Mouse (Mus musculus) retina, postnatal 1 day (tissue): ENCODE data around the gene Icmt.
A peak's percentile ranks its signal among the peaks of the same experiment; 100 is the strongest.

Experiments used
- DNase-seq: peaks from one replicate; pipeline ENCODE4 v3.0.0-alpha.2; 2012

Gene Icmt

GRCm38 (mm10) chr4:152303172-152303571 is 6.1 kb downstream of the Icmt start:
- DNase-seq: no peak

DNA sequence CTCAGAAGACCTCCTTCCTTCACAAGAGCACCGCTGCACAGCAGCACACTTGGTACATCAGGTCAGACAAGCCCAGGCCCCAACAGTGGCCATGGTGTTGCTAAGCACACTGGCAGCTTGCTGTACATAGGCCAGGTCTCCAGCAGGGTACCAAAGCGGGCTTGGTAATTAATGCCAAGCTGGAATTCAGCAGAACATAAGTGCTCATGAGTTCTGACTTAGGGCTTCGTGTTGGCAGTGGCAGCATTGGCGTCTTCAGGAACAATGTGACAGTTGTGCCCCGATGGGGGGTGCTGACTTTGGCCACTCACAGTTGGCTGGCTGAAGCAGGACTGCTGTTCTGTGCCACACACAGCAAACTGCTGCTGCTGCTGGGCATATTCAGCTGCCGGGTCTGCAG is 7.7 kb downstream of the Icmt start:
- no peak for DNase-seq

DNA sequence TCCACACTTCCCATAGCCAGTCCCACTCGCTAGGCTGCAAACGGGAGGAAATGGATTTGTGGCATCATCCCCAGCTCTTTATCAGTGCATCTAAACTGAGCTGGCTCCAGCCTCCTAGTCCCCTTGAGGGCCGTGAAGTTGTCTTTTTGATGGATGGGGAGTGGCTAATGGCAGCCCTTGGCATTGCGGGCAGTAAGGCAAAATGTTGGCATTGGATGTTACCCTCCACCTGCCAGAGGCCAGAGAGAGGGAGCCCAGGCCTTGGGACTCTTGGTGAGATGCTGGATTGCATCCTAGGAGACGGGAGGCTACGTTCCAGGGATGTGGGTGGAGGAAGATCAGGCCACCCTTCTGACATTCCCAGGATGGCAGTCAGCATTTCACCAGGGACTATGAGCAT is 9.0 kb downstream of the Icmt start:
- no peak for DNase-seq

DNA sequence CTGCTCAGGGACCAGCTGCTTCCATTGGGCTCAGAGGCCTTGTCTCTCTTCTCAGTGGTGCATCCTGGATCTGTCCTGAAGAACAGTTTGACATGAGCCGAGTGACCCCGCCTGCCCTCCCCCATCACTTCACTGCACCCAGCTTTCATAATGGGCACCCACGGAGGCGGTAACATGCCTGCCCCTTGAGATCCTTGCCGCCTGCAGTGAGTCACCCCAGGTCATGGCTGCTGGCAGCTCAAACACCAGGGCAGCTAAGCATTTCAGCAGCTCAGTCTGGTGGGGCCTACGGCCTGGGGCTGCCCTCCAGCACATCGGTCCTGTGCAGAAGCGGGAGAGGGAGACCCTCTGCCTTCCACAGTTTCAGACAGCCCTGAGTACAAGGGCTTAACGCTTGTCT is 10.5 kb downstream of the Icmt start:
- no peak for DNase-seq

GRCm38 (mm10) chr4:152312186-152312585 is 15.2 kb downstream of the Icmt start:
- no peak for DNase-seq

DNA sequence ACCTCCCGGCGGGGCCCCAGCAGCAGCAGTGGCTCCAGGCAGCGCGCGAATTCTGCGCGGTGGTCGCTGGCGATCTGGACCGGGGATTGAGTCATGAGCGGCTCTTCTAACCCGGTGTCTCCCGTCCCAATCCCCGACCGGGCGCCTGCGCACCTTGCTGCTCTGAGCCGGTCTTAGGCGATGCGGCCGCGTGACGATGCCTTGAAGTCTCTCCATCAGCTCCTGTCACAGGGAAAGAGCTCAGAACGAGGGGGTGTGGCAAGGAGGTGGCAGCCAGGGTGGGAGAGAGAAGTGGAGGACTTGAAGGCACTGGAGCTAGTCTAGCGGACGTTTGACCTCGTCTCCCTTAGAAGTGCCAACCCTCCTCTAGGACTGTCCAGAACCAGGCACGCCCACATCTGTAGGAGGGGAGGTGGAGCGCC is 16.2 kb downstream of the Icmt start:
- DNase-seq: peak; percentile 66

- DNase-seq: peak; percentile 69
Observed at GRCm38 (mm10) chr4:152313934-152314333, 16.9 kb downstream of the Icmt start.

GRCm38 (mm10) chr4:152315498-152316213 is 18.6 kb downstream of the Icmt start:
- peak; percentile 42 for DNase-seq

- DNase-seq: no peak
Observed at GRCm38 (mm10) chr4:152317631-152318033, 20.6 kb downstream of the Icmt start.

DNA sequence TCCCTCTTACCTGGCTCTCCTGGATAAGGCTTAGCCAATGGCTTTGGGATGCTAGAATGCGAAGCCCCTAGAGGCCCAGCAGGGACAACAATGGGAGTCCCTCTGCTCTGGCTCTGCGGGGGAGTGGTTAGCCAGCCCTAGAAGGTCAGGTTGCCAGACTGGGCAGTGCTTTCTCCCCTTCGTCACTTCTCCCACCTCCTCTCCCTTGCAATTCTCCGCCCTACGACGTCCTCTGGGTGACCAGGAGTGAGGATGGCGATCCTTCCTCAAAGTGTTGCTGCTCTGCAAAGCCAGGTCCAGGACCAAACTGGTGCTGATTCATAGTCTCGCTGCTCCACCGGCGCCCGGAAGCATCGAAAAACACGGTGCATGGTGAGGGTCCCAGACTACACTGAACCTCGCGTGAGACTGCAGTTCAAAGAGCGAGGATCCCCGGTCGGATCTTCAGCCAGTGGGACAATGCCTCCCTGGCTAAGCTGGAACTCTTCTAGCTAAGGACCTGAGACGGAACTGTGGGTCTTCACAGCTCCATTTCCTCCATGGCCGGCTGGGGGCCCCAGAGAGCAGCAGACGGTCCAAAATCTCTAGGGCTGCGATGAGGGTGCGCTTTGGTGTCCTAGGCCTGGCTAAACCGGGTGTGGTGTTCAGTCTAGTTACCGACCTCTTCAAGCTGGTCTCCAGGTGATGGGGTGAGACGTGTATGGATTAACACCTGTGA is 21.6 kb downstream of the Icmt start, which contains the start of gene Rnf207:
TSS of gene Rnf207 (minus strand) at position 477 of the 718 bp plus-strand sequence.
- DNase-seq: peak; percentile 69

DNA sequence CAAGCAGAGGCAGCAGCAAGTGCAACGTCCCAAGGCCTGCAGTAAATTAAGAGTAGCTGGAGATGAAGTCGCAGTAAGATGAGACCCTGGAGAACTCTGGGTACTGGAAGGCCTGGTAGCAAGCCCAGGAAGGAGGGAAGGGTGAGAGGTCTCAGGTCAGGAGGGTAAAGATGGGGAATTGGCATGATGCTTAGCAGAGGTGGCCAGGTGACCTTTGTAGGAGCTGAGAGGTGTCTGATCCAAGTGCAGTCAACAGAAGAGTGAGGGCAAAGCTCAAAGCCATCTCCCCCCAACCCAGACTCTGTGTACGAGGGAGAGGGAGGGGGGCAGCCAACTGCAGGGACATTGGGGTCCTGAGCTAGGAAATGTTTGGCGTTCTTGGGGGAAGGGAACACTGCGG is 24.4 kb downstream of the Icmt start:
- no peak for DNase-seq

DNA sequence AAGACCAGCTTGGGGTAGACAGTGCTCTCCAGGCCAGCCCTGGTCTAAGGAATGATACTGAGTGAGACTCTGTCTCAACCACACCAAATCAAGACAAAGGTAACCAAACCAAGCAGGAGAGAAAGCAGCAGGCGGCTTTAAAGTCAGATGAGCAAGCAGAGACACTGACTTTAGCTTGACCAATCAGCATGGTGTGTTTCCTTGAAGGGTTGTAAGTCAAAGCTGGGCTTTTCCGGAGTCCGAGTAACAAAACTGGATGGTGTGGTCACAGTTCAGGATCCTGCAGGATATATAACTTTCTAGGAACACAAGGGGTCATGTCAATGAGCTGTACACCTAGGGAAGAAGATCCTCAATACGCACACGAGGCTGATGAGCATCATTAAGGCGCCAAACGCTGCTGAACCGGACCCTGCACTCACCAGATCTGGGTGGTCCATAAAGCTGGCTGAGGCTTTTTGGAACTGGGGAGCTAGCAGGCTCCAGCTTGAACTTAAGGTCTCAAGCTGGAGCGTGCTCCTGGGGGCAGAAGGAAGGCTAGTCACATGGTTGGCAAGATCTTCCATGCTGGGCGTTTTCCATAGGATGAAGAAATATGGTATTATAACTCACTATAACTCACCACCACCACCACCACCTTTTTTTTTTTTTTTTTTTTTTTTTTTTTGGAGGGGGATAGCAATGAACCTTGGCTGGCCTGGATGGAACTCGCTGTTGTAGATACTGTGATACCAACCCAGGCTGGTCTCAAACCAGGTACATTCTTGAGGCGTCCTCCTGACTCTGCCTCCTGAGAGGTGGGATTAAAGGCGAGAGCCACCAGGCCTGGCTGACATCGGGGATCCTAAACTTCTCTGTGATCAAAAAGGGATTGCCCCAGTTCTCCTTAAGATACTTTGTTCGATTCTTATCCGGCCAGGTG is 27.9 kb downstream of the Icmt start:
- DNase-seq: no peak

DNA sequence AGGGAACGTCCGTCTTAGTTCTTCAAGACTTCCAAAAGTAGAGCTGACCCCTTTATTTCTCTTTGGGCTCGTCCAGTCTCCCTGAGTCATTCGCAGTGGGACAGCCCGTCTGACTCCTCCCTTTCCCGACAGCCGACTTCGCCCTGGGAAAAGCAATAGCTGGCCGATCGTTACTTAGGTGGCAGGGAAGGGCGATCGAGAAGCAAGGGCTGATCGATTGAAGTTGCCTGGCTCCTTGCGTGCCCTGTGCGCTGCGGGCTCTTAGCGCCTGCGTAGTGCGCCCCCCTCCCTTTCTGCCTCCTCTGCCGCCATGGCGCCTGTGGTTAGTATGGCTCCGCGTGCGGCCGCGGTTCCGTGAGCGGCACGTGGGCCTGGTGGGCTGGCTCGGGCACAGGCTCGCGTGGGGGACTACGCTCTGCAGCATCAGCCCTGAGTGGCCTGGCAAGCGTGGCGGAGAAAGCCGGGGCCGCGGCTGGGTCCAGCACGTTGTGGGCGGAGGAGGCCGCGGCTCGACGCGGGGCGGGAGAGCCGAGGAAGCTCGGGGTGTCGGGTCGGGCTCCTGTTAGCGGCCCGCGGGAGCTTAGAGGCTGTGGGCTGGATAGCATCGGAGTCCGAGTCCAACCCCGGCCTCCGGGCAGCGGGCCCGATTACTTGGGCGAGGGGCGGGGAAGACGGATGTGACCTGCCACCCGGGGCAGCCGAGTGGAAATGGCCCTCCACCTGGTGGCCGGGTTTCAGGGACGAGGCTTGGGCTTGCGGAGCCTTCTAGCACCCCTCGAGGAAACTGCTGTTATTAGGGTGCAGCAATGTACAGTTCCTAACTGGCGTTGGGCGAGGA is 28.8 kb downstream of the Icmt start, which contains the start of gene Rpl22:
TSS of gene Rpl22 (plus strand) at position 169 of the 838 bp plus-strand sequence.
- peak; percentile 99 for DNase-seq

GRCm38 (mm10) chr4:152326543-152326942 is 29.5 kb downstream of the Icmt start:
- DNase-seq: no peak

- DNase-seq: peak; percentile 50
Observed at GRCm38 (mm10) chr4:152328691-152329090, 31.7 kb downstream of the Icmt start.

GRCm38 (mm10) chr4:152332952-152333351 is 35.9 kb downstream of the Icmt start:
- DNase-seq: peak; percentile 89

DNA sequence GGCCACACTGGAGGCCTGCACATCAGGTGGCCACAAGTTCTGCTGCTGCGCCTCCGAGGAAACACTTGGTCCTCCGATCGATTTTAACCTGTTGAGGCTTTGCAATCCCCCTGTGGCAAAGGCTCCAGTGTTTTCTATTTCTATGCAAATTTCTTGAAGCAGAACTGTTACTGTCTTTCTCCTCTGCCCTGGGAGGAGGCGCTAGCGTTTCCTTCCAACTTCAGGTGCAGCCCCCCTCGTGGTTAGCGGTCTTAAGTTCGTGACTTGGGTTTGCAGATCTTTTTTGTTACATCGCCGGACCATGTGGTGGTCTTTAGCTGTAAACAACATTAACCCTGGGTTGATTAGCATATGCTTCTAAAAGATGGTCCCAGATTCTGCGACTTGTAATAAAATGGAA is 36.6 kb downstream of the Icmt start:
- no peak for DNase-seq

DNA sequence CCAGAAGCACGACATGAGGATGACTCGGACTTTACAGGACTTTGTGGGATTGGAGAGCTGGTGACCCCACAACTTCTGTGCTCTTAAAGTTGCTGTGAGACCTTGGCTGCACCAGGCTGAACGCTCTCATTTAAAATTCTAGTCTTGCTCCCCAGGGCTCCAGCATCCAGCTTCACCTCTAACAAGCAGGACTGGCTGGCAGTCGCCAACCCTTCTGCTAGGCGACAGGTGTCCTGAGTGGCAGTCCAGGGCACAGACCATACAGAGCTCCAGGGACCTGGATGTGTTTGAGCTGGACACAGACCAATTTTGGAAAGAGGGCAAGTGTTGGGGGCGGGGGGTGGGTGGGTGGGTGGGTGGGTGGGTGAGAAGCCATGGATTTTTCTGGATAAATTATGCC is 40.7 kb downstream of the Icmt start:
- DNase-seq: peak; percentile 24

DNA sequence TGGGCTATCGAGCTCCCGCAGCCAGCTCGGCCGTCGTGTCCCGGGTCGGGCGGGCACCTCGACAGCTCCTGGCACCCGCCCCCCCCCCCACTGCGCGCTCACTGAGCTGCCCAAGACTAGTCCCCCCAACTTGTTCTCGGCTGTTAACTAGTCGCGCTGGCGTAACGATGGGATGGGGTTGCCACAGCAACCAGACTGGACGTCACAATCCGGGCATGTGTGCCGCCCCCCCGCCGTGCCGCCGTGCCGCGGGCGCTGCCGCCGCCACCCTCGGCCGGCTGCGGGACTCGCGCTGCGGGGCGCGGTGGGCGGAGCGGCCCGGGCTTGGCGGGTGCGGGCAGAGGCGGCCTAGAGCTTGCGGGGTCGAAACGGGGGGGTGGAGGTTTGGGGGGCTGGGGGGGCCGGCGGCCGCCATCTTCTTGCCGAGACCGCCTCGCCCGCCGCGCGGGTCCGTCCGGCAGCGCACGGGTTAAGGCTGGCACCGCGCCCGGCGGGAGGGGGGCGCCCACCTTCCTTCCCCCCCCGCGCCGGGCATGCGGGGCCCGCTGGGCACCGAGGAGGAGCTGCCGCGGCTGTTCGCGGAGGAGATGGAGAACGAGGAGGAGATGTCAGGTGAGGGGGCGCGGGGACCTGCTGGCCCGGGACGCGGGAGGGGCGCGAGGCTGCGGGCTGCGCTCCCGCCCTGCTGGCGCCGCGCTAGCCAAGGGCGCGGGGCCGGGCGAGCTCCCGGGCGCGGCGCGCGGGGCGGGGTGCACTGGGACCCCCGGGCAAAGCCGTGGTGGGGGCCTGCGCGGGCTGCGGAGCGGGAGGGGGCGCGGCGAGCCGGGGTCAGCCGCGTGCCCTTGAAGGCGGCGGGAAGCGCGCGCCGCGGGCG is 41.6 kb downstream of the Icmt start, which contains the start of gene Chd5:
TSS of gene Chd5 (plus strand) at position 233 of the 874 bp plus-strand sequence.
- peak; percentile 72 for DNase-seq

DNA sequence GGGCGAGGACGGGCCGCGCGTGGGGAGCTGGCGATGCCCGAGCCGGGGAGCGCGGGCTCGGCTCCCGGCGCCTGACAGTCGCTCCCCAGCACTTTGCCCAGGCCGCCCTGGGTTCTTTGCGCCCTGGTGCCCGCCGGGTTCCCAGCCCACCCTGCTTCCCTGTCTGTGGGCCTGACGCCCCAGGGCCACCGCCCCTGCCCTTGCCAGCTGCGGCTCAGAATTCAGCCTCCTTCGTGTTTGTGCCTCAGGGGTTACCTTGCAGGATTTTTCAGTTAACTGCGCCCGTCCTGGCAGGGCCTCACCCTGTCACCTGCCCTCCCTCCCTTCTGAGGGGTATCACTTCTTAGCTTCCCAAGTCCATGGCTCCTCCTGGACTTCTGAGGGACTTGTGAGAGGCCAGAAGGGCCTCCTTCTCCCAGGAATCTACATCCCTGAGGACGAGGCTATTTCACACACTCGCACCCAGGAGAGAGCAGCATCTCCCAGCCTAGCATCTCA is 42.3 kb downstream of the Icmt start:
- no peak for DNase-seq
